Mouse (Mus musculus): ENCODE measurements around the gene Mthfd1. TPM values are rescaled to one million over a fixed set of nuclear protein-coding genes. Genes with fewer than 3 reads are reported as not detected.

Mthfd1 gene
- polyA plus RNA-seq, 1 experiment from 2014 or later: 48.6 TPM

DNA sequence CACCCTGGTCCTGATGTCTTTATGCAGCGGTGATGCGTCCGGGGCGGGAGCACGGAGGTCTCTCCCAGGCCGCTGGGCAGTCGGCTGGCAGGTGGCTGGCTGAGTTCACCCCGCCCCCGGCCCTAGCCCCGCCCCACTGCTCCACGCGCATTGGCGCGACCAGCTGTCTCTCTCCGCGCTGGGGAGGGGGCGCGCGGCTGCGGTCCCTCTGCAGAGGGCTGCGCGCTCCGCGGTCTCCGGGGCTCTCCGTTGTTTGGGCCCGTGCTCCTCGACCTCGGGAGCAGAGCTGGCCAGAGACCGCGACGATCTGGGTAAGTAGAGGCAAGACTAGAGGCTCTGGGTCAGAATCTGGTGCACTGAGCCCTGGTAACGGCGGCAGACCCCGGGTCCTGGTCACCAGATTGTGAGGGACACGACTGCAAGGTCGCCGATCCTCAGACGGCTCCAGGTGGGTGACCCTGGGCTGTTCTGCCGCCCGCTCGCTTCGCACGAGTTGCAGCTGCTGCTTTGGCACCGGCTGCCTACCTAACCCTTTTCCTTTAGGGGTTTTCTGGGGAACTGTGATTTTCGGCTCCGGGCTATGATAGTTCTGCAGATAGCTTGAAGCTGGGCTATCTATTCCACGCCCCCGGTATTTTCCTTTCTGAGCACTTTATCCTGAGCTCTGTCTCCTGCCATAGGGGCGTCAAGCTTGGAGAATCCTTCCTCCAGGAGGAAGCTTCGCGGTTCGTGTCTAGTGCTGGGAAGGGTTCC, 69.8 kb downstream of the Mthfd1 start, which contains the start of gene Akap5:
Akap5 (plus strand) TSS at position 213 of the 753 bp plus-strand sequence.
- Histone ChIP-seq H3K9me3 (replicated peaks) (no peaks in the 10 kb centered on the region), H3K27me3 (replicated peaks) (no peaks in the 10 kb centered on the region), H3K36me3 (peaks cover 22% of the 10 kb centered on the region), H3K27ac (ENCODE audit: poor library complexity, severe bottlenecking) (peak within 1 kb of the TSS; percentile 4; the same call in 1 of the 2 replicates), H3K4me3 (peak within 1 kb of the TSS; percentile 69), H3K4me1 (replicated peaks) (peaks cover 29% of the 10 kb centered on the region), H3K4me2 (peak within 1 kb of the TSS; percentile 90), H3K9ac (peak within 1 kb of the TSS; percentile 84)
- peak; percentile 94 for ATAC-seq (ENCODE audit: insufficient number of reproducible peaks, low FRiP score)
- WGBS: under 1% methylated on average over 53 of the region's 53 CpGs

DNA sequence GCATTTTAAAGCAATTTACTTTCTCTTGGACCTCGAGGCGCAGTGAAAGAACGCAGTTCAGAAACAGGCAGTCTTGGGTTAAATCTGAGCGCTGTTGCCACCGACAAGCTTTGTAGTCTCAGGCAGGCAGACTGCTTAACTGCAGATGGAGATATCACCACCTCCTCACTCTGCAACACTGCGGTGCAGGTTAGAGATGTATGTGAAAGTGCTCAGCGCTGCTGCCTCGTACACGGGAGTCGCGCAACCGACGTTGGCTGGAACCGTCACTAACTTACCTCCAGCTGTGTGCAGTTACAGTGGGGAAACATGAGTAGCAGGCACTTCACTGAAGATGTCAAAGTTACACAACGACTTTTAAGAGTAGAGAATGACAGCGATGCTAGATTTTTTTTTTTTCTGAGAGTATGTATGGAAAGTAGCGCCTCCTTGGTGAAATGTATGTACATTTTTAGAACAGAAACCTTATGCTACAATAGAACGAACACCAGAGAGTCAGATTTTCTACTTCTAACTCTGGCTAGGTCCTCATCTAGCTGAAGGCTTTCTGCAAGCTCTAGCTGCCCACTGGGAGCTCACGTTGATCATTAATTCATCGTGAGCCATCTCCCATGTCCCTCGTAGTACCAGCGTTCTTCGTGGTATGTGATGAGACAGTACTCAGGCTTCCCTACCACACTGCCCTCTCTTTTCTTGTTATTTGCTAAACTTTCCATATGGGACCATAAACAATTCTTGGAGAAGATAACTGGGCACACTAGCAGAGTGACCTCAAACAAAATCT, 71.5 kb downstream of the Mthfd1 start:
- WGBS: 78% methylated on average over 23 of the region's 23 CpGs
- Histone ChIP-seq H3K9ac (no peak overlapping the region), H3K4me2 (no peak overlapping the region), H3K36me3 (peaks cover 25% of the 10 kb centered on the region), H3K4me1 (replicated peaks) (peaks cover 18% of the 10 kb centered on the region), H3K27me3 (replicated peaks) (no peaks in the 10 kb centered on the region), H3K9me3 (replicated peaks) (no peaks in the 10 kb centered on the region), H3K4me3 (no peak overlapping the region), H3K27ac (ENCODE audit: poor library complexity, severe bottlenecking) (no peak overlapping the region)
- no peak for ATAC-seq (ENCODE audit: insufficient number of reproducible peaks, low FRiP score)

DNA sequence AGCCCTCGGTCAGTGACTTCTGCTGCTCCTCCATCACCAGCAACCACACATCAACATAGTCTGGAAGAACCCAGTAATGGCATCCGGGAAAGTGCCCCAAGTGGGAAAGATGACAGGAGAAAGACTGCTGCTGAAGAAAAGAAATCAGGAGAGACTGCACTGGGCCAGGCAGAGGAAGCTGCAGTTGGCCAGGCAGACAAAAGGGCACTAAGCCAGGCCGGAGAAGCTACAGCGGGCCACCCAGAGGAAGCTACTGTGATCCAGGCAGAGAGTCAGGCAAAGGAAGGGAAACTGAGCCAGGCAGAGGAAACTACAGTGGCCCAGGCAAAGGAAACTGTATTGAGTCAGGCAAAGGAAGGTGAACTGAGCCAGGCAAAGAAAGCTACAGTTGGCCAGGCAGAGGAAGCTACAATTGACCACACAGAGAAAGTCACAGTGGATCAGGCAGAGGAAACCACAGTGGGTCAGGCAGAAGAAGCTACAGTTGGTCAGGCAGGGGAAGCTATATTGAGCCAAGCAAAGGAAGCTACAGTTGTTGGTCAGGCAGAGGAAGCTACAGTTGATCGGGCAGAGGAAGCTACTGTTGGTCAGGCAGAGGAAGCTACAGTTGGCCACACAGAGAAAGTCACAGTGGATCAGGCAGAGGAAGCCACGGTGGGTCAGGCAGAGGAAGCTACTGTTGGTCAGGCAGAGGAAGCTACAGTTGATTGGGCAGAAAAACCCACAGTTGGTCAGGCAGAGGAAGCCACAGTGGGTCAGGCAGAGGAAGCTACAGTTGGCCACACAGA, 73.7 kb downstream of the Mthfd1 start:
- Histone ChIP-seq H3K4me1 (replicated peaks) (peaks cover 16% of the 10 kb centered on the region; the same call in 1 of the 2 replicates), H3K36me3 (peaks cover 25% of the 10 kb centered on the region), H3K4me3 (no peak overlapping the region), H3K9ac (no peak overlapping the region), H3K27me3 (replicated peaks) (no peaks in the 10 kb centered on the region), H3K9me3 (replicated peaks) (no peaks in the 10 kb centered on the region), H3K4me2 (no peak overlapping the region), H3K27ac (ENCODE audit: poor library complexity, severe bottlenecking) (no peak overlapping the region)
- WGBS: 82% methylated on average over 6 of the region's 6 CpGs
- ATAC-seq (ENCODE audit: insufficient number of reproducible peaks, low FRiP score): no peak

DNA sequence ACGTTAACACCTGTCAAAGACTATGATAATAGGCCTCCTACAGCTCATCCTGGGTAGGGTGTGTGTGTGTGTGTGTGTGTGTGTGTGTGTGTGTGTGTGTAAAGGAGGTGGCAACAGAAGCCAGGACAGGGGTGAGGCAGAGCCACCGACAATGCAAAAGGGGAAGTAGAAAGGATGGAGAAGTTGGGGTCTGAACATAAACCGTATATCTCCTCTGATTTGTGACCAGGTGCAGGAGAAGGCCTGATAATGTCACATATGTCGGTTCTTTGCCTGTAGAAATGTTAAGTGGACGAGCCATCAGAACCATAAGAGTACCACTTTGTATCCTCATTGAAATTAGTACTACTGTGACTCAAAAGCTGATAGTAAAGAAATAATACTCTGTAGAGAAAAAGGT, 78.6 kb downstream of the Mthfd1 start:
- Histone ChIP-seq H3K27ac (ENCODE audit: poor library complexity, severe bottlenecking) (no peak overlapping the region), H3K27me3 (replicated peaks) (no peaks in the 10 kb centered on the region), H3K4me1 (replicated peaks) (peaks cover 4% of the 10 kb centered on the region), H3K36me3 (peaks cover 19% of the 10 kb centered on the region), H3K9ac (no peak overlapping the region), H3K4me3 (no peak overlapping the region), H3K4me2 (no peak overlapping the region), H3K9me3 (replicated peaks) (no peaks in the 10 kb centered on the region)
- ATAC-seq (ENCODE audit: insufficient number of reproducible peaks, low FRiP score): no peak
- 86% methylated on average over 5 of the region's 5 CpGs for WGBS

DNA sequence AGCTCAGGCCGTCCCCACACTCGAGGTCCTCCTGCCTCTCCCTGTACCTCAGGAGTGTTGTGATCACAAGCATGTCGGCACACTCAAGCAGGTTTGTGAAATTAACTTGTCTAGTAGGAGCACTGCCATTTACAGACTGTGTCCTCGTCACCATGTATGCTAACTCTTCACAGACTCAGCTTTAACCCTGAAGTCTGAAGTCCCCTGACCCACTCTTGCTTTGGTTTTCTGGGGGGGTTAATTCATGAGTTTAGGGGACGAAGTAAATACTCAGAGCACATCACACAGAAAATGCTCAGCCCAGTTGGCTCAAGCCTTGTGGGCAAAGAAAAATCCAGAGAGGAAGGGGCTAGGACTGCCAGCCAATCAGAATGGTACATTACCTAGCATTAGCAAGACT, 80.5 kb downstream of the Mthfd1 start:
- Histone ChIP-seq H3K36me3 (peaks cover 6% of the 10 kb centered on the region), H3K27ac (ENCODE audit: poor library complexity, severe bottlenecking) (no peak overlapping the region), H3K4me1 (replicated peaks) (peaks cover 4% of the 10 kb centered on the region), H3K9me3 (replicated peaks) (no peaks in the 10 kb centered on the region), H3K9ac (no peak overlapping the region), H3K4me2 (no peak overlapping the region), H3K4me3 (no peak overlapping the region), H3K27me3 (replicated peaks) (no peaks in the 10 kb centered on the region)
- WGBS: 77% methylated on average over 5 of the region's 5 CpGs
- no peak for ATAC-seq (ENCODE audit: insufficient number of reproducible peaks, low FRiP score)

DNA sequence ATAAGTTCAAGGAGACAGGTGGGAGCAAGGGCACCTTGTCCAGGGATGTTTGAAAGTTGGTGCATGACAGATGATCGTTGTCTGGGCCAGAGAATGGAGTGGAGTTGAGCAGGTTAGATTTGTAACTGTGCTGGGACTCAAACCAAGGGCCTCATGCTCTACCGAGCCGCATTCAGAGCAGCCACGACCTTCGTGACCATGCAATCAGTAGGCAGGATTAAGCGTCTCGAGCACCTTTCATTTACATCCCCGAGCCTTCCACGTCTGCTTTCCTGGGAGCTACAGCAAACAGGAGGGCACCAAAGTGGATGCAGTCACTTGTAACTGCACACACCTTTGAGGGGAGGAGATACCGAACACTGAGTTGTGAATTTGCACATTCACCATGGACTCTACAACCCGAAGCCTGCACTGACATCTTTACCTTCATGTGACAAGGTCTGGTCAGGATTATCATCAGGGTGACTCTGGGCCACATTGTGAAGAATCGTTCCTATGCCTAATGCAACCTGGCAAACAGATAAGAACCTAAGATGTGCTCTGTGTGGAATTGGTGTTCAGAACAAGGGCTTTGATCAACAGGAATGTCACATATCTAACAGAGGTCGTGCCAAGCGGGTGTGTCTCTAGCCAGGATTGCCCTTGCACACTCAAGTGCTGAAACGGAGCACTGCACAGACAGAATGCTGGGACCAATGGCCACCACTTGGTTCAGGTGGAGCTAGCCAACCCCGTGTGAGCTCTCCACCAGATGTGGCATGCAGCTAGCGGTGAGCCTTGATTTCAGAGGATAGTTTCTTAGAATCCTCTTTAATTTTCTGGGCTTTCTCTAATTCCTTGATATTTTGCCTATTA, 81.2 kb downstream of the Mthfd1 start:
- no peak overlapping the region for H3K4me3 ChIP-seq
- no peaks in the 10 kb centered on the region for H3K27me3 ChIP-seq (replicated peaks)
- H3K36me3 ChIP-seq: no peaks in the 10 kb centered on the region
- no peak overlapping the region for H3K27ac ChIP-seq (ENCODE audit: poor library complexity, severe bottlenecking)
- H3K4me1 ChIP-seq (replicated peaks): peaks cover 4% of the 10 kb centered on the region
- no peak for ATAC-seq (ENCODE audit: insufficient number of reproducible peaks, low FRiP score)
- H3K9ac ChIP-seq: no peak overlapping the region
- H3K4me2 ChIP-seq: no peak overlapping the region
- H3K9me3 ChIP-seq (replicated peaks): no peaks in the 10 kb centered on the region
- WGBS: 60% methylated on average over 17 of the region's 17 CpGs

DNA sequence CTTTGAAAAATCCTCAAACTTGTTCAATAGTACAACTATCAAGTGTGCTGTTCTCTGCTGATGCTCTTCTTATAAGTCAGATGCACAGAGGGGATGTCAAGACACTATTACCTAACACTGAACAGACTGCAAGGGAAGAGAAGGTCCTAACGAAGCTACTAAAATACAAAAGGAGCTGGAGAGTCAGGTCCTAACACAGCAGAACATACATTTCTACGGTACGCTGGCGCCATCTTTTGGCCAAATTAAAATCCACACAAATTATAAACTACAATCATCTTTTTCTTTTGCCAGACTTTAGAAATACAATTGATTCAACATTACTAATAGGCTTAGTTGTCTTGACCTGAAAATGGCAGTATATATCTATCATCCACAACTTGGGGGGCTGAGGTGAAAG, 86.0 kb downstream of the Mthfd1 start:
- no peak overlapping the region for H3K4me3 ChIP-seq
- 0 out of 2 replicates have a peak, but pooled peaks cover 6% of the 10 kb centered on the region for H3K36me3 ChIP-seq
- no peaks in the 10 kb centered on the region for H3K27me3 ChIP-seq (replicated peaks)
- H3K27ac ChIP-seq (ENCODE audit: poor library complexity, severe bottlenecking): no peak overlapping the region
- H3K9ac ChIP-seq: no peak overlapping the region
- H3K4me1 ChIP-seq (replicated peaks): peaks cover 4% of the 10 kb centered on the region
- ATAC-seq (ENCODE audit: insufficient number of reproducible peaks, low FRiP score): no peak
- no peak overlapping the region for H3K4me2 ChIP-seq
- no peaks in the 10 kb centered on the region for H3K9me3 ChIP-seq (replicated peaks)
- WGBS: 3% methylated on average over 4 of the region's 4 CpGs

DNA sequence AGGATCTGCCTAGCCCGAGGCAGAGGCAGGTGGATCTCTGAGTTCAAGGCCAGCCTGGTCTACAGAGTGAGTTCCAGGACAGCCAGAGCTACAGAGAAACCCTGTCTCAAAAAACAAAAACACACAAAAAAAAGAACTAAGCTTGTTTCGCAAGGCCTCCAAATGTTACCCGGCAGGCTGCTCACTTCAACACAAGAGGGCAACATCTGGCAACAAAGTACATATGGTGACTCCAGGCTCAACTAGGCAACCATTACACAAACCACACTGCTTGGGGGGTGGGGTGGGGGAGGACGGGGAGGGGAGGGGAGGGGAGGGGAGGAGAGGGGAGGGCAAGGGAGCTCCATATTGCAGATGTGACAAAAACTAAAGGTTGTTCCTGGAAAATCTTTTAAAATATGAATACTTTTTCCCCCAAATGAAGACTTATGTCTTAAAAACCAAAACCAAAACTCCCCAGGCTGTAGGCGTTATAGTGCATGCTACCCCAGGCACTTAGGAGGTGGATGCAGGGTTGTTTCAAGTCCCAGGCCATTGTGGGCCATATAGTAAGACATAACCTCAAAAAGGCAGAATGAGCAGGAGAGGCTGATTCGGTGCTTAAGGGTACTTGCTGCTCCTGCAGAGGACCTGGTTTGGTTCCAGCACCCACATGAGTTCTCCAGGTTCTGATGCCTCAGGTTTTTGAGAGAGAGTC, 90.8 kb downstream of the Mthfd1 start:
- H3K4me2 ChIP-seq: no peak overlapping the region
- WGBS: 83% methylated on average over 5 of the region's 6 CpGs
- peaks cover 33% of the 10 kb centered on the region for H3K36me3 ChIP-seq
- H3K9ac ChIP-seq: no peak overlapping the region
- no peak for ATAC-seq (ENCODE audit: insufficient number of reproducible peaks, low FRiP score)
- no peaks in the 10 kb centered on the region for H3K27me3 ChIP-seq (replicated peaks)
- no peak overlapping the region for H3K4me3 ChIP-seq
- no peaks in the 10 kb centered on the region for H3K9me3 ChIP-seq (replicated peaks)
- H3K27ac ChIP-seq (ENCODE audit: poor library complexity, severe bottlenecking): no peak overlapping the region
- peaks cover 6% of the 10 kb centered on the region for H3K4me1 ChIP-seq (replicated peaks)

DNA sequence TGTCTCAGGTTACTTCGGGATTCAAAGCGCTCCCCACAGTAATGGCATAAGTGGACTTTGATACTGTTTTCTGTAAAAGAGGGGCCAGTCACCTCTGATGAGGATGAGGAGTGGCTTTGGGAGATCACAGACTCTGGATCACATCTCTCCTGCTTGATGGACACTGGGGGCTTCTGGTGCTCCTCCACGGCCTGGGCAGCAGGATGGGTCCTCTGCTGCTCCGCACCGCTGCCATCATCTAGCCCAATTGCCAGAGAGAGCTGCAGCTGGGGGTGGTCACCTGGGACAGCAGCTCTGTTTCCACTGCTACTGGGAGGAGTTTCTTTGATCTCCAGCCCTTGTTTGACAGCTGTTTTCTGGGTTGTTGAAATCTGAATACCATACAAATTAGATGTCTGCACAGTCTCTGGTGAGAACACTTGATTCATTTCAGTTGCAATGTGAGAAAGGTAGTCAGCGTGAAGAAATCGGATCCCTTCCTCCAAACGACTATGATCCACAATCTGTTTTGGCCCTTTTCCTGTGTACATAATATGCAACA, 94.7 kb downstream of the Mthfd1 start:
- WGBS: 81% methylated on average over 8 of the region's 8 CpGs

DNA sequence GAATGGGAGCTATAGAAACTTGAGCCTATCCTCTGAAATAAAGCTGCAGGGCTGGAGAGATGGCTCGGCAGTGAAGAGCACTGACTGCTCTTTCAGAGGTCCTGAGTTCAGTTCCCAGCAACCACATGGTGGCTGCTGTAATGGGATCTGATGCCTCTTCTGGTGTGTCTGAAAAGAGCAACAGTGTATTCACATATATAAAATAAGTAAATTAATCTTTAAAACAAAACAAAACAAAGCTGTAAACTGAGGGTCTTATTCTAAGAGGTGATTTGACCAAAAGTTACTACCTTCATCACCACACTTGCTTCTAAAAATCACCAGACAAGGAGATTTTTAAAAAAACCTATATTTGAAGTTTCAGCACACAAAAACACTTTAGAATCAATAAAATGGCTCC, 105.8 kb downstream of the Mthfd1 start:
- H3K27ac ChIP-seq (ENCODE audit: poor library complexity, severe bottlenecking): no peak overlapping the region
- H3K36me3 ChIP-seq: peaks cover 13% of the 10 kb centered on the region; the same call in 1 of the 2 replicates
- no peak overlapping the region for H3K4me2 ChIP-seq
- no peak for ATAC-seq (ENCODE audit: insufficient number of reproducible peaks, low FRiP score)
- no peak overlapping the region for H3K4me3 ChIP-seq
- peaks cover 12% of the 10 kb centered on the region for H3K4me1 ChIP-seq (replicated peaks)
- no peaks in the 10 kb centered on the region for H3K9me3 ChIP-seq (replicated peaks)
- H3K9ac ChIP-seq: no peak overlapping the region
- H3K27me3 ChIP-seq (replicated peaks): no peaks in the 10 kb centered on the region
- WGBS: 91% methylated on average over 1 of the region's 1 CpGs

More for the DNA sequence above, 94.7 kb downstream of the Mthfd1 start:
- Histone ChIP-seq H3K9ac (no peak overlapping the region), H3K27ac (ENCODE audit: poor library complexity, severe bottlenecking) (no peak overlapping the region), H3K4me1 (replicated peaks) (peaks cover 6% of the 10 kb centered on the region), H3K4me3 (no peak overlapping the region), H3K9me3 (replicated peaks) (no peaks in the 10 kb centered on the region), H3K27me3 (replicated peaks) (no peaks in the 10 kb centered on the region), H3K36me3 (peaks cover 50% of the 10 kb centered on the region), H3K4me2 (no peak overlapping the region)
- ATAC-seq (ENCODE audit: insufficient number of reproducible peaks, low FRiP score): no peak

Data from heart, embryonic 12.5 days (tissue).